Mouse (Mus musculus): ENCODE measurements around the gene Hyal1.

GRCm38 (mm10) chr9:107615035-107615434 is 38.3 kb downstream of the Hyal1 start:
- no peak for TF ChIP-seq USF1 (IDR thresholded peaks at IDR 0.05; ENCODE audit: low read depth)
- no peak for TF ChIP-seq MAX (IDR thresholded peaks at IDR 0.05; ENCODE audit: low read depth)
